Mouse (Mus musculus) heart, postnatal 14 days (tissue): ENCODE data around the gene Mars. TPM values are rescaled to one million over a fixed set of nuclear protein-coding genes. Genes with fewer than 3 reads are reported as not detected.
A peak's percentile ranks its signal among the peaks of the same experiment; 100 is the strongest.
"Not testable (repeated sequence)": the region's sequence is repeated elsewhere in the genome, so short reads cannot be mapped to it uniquely, and the experiment has no call there.

Experiments
- DNase-seq, 2 experiments: peaks; one replicate each; pipeline ENCODE4 v3.0.0; 2021 to 2022
- intact Hi-C: fragments of 180-260 bp; cut with DNase I; formaldehyde crosslinking; loops from one replicate; pipeline ENCODE4 v1.15.1; 2025
- total RNA-seq, 2 experiments: library from RNA; stranded (reverse); gene quantifications; 2 replicates each; pipeline ENCODE4 v1.2.3; 2021

Gene Mars
- total RNA-seq, 2 experiments from 2014 or later, result 39.2 to 45.9 TPM

DNA sequence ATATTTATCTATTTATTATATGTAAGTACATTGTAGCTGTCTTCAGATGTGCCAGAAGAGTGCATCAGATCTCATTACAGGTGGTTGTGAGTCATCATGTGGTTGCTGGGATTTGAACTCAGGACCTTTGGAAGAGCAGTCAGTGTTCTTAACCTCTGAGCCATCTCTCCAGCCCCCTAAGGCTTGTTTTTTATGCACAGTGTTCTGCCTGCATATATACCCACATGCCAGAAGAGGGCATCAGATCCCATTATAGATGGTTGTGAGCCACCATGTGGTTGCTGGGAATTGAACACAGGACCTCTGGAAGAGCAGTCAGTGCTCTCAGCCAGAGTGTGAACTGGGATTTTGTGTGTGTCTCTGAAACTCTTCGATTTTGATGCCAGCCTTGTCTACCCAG lies 3.4 kb upstream of the Mars start:
- not testable (repeated sequence) for DNase-seq
- intact Hi-C loops, result loop anchor here (5.0 kb wide), 1 partner anchor 193 kb away; the partner anchor contains the start of gene Os9

DNA sequence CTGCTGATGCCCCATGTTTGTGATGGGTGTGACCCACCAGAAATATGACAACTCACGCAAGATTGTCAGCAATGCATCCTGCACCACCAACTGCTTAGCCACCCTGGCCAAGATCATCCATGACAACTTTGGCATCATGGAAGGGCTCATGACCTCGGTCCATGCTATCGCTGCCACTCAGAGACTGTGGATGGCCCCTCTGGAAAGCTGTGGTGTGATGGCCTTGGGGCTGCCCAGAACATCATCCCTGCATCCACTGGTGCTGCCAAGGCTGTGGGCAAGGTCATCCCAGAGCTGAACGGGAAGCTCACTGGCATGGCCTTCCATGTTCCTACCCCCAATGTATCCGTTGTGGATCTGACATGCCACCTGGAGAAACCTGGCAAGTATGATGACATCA lies 1.9 kb upstream of the Mars start:
- intact Hi-C loops, result loop anchor here (5.0 kb wide), 1 partner anchor 191 kb away; the partner anchor contains the start of gene Os9
- not testable (repeated sequence) for DNase-seq

DNA sequence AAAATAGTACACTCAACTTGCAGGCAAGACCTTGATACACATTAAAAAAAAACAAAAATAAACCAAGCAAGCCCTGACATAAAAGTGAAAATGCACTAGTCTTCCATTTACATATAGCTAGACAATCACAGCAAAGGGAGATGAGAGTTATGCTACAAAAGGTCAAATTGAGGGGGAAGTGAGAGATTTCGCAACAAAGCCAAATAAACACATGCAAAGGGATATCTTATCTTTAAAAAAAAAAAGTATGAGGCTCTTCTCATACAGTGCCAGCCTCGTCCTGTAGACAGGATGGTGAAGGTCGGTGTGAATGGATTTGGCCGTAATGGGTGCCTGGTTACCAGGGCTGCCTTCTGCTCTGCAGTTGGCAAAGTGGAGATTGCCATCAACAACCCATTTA lies 1.3 kb upstream of the Mars start:
- DNase-seq, result no peak
- intact Hi-C loops, result loop anchor here (5.0 kb wide), 1 partner anchor 191 kb away; the partner anchor contains the start of gene Os9

DNA sequence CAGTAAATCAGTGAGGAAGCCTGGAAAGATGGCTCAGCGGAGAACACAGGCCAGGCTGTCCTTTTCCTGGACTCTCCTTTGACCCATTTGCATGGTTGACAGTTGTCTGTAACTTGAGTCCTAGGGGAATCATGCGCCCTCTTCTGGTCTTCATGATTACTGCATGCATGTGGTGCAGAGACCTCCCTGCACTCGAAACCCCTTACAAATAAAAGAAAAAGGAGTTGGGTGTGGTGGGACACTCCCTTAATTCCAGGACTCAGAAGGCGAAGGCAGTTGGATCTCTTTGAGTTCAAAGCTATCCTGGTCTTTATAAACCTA lies 730 bp upstream of the Mars start:
- DNase-seq, result peak; percentile 81 to 89
- intact Hi-C loops, result loop anchor here (5.0 kb wide), 1 partner anchor 190 kb away; the partner anchor contains the start of gene Os9

DNA sequence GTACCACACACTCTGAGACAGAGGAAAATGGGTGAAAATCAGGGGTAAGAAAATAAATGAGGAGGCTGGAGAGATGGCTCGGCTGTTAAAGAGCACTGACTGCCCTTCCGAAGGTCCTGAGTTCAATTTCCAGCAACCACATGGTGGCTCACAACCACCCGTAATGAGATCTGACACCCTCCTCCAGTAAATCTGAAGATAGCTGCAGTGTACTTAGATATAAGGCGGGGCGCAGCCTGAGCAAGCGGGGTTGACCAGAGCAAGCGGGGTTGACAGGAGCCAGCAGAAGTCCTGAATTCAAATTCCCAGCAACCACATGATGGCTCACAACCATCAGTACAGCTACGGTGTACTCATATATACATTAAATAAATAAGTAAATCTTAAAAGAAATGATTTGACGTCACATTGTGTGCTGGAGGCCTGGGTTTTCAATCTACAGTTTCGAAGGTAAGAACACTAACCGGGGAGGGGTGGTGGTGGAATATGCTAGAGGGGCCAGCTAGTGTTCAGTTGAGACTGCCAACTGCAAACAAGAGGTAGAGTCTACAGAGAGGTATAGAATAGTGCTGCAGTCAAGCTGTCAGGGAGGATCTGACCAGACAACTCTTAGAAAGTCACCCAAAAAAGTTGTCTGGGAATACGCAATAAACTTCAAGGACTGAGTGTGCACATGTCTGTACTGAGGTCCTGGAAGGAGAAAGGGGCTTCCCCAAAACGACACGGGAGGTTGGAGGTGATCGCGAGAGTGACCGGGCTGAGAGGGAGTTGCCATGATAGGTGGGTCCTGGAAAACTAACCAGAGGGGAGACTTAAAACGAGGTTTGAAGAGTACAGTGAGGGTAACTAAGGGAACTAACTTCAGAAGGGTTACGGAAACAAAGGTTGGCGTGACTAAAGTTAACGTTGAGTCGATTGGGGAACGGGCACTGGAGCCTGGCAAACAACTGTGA lies 787 bp downstream of the Mars start:
- no peak for DNase-seq
- intact Hi-C loops, result loop anchor here (1.0 to 5.0 kb wide), 3 partner anchors 19 to 188 kb away; partner anchors contain the start of genes Dctn2 and Os9

DNA sequence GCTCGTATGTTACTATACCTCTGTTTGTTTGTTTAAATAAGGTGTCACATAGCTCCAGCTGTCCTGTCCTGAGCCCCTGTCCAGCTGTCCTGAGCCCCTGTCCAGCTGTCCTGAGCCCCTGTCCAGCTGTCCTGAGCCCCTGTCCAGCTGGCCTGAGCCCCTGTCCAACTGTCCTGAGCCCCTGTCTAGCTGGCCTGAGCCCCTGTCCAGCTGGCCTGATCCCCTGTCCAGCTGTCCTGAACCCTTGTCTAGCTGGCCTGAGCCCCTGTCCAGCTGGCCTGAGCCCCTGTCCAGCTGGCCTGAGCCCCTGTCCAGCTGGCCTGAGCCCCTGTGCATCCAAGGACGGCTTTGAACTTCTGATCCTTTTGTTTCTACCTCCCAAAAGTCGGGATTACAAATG lies 2.4 kb downstream of the Mars start:
- intact Hi-C loops, DNase-seq: not testable (repeated sequence)

DNA sequence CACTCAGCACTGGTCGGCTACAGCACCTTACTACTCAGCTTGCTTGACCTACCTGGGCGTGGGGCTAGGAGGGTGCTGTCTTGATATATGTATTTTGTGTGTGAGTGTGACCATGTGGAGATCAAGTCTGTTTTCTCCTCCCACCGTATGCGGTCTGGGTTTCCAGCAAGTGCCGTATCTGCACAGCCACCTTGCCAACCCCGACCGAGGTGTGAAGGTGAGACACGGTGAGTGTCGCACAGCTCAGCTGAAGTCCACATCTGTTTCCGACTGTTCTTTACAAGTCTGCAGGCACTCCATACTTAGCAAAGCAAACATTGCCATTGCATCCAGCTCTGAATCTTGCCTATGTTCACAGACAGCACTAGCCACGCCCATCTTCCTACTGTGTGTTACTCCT lies 8.4 kb downstream of the Mars start:
- intact Hi-C loops, result no loop called here
- DNase-seq, result no peak

DNA sequence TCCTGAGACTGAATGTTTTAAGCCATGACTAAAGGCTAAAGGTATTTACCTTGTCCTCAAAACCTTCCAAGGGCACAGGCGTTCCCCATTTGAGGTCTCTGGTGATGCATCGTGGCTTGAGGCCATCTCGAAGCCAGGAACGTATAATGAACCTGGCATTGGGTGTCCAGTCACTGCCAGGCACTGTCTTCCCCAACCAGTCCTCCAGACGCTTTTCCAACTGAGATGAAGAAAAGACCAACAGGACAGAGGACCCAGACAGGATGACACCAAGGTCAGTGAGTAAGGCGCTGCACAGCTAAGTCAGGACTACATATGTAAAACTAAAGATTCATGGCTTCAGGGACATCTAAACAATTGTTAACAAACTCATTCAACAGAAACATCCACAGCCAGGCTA lies 11.2 kb downstream of the Mars start:
- DNase-seq, result no peak
- intact Hi-C loops, result no loop called here

DNA sequence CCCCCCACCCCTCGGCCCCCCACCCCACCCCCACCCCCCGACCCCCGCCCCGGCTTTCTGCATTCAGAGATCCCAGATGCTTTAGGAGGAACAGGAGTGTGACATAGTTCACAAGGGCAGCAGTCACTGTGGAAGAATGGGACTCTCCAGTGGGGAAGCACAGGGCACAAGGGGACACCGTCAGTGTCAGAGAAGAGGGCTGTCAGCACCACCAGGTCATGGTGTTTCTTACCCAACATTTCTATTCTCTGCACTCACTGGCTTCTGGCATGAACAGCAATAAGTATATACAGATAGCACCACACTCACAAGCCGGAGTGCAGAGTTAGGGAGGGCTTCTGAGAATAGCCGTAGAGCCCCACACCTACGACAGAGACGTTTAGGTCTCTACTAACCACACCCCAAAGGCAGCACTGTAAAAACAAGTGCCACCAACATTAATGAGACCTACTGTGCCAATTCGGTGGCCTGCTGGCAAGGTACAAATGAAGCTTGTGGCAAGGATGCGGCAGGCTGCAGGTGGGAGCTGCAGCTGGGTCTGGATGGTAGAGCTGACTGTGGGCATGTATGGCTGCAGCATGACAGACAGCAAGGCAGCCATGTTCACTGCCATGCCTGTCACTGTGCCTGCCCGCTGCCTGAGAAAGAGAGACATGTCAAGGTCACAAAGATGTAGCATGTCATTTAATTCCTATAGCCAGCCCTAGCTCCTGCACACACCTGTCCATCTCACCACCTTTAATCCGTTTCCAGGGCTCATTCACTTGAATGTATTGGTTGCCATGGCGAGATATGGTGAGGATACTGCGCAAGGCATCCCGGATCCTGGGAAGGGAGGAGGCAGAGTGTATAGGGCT lies 14.3 kb downstream of the Mars start:
- no peak for DNase-seq
- intact Hi-C loops, result no loop called here

DNA sequence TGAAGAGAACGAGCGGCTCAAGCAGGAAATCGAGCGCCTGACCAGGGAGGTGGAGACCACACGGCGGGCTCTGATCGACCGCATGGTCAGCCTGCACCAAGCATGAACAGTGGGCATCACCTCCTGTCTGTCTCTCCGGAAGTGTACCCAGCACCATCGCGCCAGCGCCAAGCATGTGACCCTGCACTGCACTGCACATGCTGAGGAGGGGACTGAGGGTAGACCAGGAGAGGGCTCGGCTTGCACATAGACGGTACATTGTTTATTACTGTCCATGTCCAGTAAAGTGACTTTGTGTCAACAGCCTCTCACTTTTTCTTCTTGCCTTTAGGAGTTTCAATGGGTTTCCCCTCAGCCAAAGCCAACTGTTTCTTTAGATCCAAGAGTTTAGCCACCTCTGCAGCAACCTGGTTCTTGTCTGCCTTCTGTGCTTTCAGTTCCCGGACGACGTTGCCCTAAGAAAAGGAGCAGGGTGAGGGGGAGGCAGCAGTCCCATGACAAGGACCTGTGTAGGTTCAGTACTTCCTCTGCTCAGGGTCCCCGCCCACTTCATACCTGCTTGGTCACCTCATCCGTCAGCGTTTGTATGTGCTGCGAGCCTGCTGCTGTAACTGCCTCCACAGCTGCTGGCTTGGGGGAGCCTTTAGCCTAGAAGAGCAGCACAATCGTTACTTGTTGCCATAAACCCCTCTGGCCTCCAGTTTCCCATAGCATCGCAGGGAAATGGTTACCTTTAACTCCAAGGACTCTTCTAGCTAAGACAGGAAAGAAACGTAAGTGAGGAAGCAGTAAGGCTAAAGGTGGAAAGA lies 15.4 kb downstream of the Mars start:
- intact Hi-C loops, result no loop called here
- no peak for DNase-seq

DNA sequence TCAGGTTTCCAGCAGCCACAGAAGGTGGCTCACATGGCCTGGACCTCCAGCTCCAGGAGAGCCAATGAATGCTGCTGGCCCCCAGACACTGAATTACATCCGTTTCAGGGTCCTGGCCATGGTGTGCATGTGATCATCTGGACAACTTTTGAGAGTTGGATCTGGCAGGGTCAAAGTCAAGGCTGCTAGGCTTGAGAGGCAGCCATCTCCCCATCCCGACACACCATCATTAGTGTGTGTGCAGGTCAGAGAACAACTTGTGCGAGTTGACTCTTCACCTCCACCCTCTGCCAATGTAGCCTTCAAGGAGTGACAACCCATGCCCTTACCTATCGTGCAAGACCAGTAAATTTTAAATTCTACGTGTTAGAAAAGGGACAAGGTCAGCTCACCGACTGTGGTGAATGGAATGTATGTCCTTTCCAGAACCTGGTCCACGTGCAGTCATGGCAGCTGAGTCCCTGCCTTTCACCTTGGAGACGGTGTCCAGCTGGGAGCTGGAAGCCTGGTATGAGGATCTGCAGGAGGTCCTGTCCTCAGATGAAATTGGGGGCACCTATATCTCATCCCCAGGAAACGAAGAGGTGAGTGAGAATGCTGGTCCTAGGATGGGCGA lies 16.6 kb downstream of the Mars start:
- intact Hi-C loops, result no loop called here
- DNase-seq, result no peak

DNA sequence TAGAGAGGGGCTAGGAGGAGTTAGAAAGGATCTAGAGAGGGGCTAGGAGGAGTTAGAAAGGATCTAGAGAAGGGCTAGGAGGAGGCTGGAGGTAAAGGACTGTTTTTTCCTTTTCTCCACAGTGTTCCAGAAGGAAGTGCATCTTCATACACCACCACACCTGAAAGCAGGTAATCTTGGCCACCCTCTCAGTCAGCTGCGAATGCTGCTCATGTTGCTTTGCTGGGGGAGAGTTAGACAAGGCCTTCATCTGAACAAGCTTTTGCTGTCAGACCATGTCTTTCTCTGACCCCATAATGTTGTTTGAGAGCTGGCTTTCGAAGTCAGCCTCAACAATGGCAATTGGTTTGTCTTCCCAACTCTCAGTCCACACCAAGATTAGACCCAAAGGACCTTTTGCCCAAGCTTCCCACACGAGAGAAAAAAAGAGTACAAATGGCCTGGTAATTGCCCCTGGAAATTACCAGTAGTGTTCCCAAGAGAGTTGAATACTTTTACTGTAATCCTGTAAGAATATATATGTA lies 17.9 kb downstream of the Mars start:
- intact Hi-C loops, result no loop called here
- no peak for DNase-seq

DNA sequence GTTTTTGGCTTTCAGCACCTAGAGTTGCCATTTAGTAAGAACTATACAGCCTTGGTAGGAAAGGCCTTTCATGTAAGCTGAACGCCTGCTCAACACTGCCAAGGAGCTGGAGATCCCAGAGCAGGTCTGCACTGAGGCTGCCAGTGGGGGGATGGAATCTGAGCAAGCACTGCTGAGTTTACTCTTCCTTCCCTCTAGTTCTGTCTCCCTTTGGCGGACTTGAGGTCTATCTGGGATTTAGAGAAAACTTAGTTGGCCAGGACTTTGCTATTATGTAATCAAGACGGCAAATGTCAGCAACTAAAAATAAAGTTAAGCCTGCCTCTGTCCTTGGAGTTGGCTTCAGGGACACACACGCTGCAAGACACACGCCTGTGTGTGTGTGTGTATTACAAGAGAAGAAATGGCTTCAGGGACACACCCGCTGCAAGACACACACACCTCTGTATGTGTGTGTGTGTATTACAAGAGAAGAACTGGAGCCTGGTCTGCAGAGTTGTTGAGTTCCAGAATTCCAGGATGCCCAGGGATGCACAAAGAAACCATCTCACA lies 18.5 kb downstream of the Mars start:
- intact Hi-C loops, result no loop called here
- DNase-seq, result peak; percentile 40 to 52

DNA sequence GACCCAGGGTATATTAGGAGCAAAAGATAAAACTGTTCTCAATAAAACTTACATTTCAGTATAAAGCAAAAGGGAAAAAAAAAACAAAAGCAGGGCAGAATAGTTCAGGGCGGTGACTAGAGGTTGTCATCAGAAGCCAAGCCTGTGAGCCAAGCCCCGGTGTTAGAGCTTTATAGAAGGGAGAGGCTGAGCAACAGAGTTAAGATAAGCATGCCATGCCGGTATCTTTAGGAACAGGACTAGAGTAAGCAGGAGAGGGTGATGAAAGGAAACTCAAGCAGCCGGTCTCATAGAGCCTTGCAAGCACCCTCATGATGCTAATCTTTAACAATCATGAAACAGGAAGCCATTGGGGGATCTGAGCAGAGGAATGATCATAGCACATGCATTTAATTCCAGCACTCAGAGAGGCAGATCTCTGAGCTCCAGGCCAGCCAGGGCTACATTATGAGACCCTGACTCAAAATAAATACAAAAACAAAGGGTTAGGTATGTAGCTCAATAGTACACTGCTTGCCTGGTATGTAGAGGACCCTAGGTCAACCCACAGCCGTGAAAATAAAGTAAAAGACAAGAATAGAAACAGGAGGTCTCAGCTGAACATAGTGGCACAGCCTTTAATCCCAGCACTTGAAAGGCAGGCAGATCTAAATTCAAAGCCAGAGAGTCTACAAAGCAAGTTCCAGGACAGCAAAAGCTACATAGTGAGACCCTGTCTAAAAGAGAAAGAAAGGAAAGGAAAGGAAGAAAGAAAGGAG lies 19.5 kb downstream of the Mars start:
- DNase-seq, result no peak
- intact Hi-C loops, result loop anchor here (1.0 kb wide), 1 partner anchor 19 kb away; the partner anchor contains the start of gene Mars

DNA sequence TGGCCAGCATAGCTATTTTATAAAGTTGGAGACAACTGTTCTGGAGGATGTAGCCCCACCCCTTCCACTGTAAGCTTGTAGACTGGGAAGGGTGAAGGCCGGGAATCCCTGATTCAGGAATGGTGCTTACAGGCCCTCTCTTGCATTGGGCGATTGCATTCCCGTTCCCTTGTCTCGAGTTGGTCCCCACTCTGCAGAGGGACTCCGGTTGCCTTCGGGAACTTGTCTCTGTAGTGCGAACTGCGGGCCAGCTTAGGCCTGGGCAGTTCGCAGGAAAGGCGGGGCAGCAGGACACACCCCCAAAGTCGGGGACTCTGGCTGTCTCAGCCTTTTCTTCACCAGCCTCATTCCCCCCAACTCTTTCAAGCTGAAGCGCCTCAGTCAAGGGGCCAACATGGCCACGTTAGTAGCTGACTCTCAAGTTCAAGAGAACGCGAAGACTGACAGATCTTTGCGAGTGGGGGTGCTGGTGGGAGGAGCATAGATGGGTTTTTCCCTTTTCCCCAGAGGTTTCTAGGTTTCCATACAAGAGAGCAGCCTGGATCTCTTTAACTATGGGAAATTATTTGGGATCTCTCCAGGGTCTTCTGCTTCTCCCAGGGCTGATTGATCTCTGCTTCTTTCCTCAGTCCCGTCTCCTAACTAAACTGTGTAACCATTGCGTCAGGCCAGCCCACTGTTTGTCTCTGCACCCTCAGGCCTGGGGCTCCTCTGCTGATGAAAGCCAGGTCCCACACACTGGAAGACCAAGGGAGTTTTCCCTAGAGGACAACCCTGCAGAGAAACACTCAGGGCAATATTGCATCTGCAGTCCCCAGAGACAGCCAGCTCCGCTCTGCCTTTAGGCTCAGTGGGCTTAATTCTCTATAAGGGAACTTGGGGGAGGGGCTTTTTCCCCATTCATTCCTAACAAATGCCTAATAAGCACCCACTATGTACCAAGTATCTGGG lies 20.4 kb downstream of the Mars start:
- peak; percentile 62 to 67 for DNase-seq
- intact Hi-C loops, result loop anchor here (1.0 kb wide), 1 partner anchor 20 kb away; the partner anchor contains the start of gene Mars

DNA sequence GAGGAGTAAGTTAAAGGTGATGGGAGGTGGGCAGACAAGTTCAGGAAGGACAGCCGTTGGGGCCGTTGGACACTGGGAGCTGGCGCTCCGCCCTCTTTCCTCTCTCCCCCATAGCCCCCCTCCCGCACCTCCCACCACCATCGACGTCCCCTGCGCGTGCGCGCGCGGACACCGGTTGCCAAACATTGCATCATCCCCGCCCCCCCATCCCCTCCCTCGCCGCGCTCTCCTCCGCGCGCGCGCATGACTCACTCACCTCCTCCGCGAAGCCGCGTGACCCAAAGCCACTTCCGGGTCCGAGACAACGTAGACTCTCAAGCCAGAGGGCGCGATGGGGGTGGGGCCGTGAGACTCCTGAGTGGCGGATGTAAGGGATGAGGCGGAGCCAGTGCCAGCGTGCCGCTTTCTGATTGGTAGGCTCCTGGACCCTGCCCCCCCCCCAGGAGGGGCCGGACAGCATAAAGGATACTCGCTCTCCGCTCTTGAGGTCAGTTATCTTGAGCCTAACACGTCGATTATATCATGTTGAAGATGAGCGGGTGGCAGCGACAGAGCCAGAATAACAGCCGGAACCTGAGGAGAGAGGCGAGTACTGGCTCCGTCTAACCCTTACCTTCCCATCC lies 21.2 kb downstream of the Mars start:
- peak; percentile 99 to 100 for DNase-seq
- intact Hi-C loops, result no loop called here
